Mouse (Mus musculus): ENCODE results near the gene Usp27x. TPM values are rescaled to one million over a fixed set of nuclear protein-coding genes. Genes with fewer than 3 reads are reported as not detected.

The Usp27x gene
- polyA plus RNA-seq, 2 experiments = 0.52 to 3.9 TPM

- H3K36me3 ChIP-seq (ENCODE audit: control insufficient read depth, insufficient read depth, low read length) = no peaks in the 10 kb centered on the region
- 16% methylated on average over 7 of the region's 7 CpGs for WGBS
- peak; percentile 45 for DNase-seq (ENCODE audit: low spot score)
These were observed 53.3 kb downstream of the Usp27x start for GRCm38 (mm10) chrX:7322288-7322687.

More at GRCm38 (mm10) chrX:7322288-7322687, 53.3 kb downstream of the Usp27x start:
- no peaks in the 10 kb centered on the region for H3K9me3 ChIP-seq (ENCODE audit: control insufficient read depth, low read length)
- H3K4me1 ChIP-seq (ENCODE audit: control insufficient read depth, insufficient read depth, low read length) = no peaks in the 10 kb centered on the region
- no peak for ATAC-seq (ENCODE audit: low FRiP score, low read depth)
- H3K4me2 ChIP-seq (replicated peaks; ENCODE audit: low read depth, low read length, severe bottlenecking) = no peak overlapping the region
- H3K27me3 ChIP-seq (ENCODE audit: control insufficient read depth, insufficient read depth, low read length) = no peaks in the 10 kb centered on the region
- no peak overlapping the region for H3K9ac ChIP-seq (ENCODE audit: low read depth, low read length, severe bottlenecking)
- H3K4me3 ChIP-seq (replicated peaks; ENCODE audit: low read length) = no peak overlapping the region
- TF ChIP-seq POLR2A (IDR thresholded peaks at IDR 0.05; ENCODE audit: borderline replicate concordance, extremely low read depth, insufficient read depth, insufficient read length) = no peak
- H3K27ac ChIP-seq (replicated peaks; ENCODE audit: low read depth, low read length) = no peak overlapping the region

Other genes with a start within 250 kb of the Usp27x start
- 29.3 and 31.7 TPM in 2 replicates for gene Clcn5, start 56.5 kb downstream of the Usp27x start, polyA plus RNA-seq (2012; rRNA removed)
- gene Clcn5, start 56.5 kb downstream of the Usp27x start, polyA plus RNA-seq (2014; fragmentation: Nextera tagmentation; extraction: Ambion mirVana) = 31.0 and 36.1 TPM in 2 replicates
- 0.03 and 0.04 TPM in 2 replicates for gene Foxp3, start 197.8 kb upstream of the Usp27x start, polyA plus RNA-seq (2012; rRNA removed)
- not detected in 2 replicates for gene Foxp3, start 197.8 kb upstream of the Usp27x start, polyA plus RNA-seq (2014; fragmentation: Nextera tagmentation; extraction: Ambion mirVana)
- gene Ppp1r3f, start 198.5 kb upstream of the Usp27x start, polyA plus RNA-seq (2012; rRNA removed) = 6.0 and 6.4 TPM in 2 replicates
- 1.4 and 1.5 TPM in 2 replicates for gene Ppp1r3f, start 198.5 kb upstream of the Usp27x start, polyA plus RNA-seq (2014; fragmentation: Nextera tagmentation; extraction: Ambion mirVana)
- 23.5 and 26.8 TPM in 2 replicates for gene Ccdc22, start 229.7 kb upstream of the Usp27x start, polyA plus RNA-seq (2012; rRNA removed)
- gene Ccdc22, start 229.7 kb upstream of the Usp27x start, polyA plus RNA-seq (2014; fragmentation: Nextera tagmentation; extraction: Ambion mirVana) = 27.1 and 27.2 TPM in 2 replicates
- gene Cacna1f, start 231.3 kb upstream of the Usp27x start, polyA plus RNA-seq (2012; rRNA removed) = 0.04 TPM in 1 of 2 replicates, not detected in the other
- gene Cacna1f, start 231.3 kb upstream of the Usp27x start, polyA plus RNA-seq (2014; fragmentation: Nextera tagmentation; extraction: Ambion mirVana) = 0.04 TPM in 2 replicates

All from limb, embryonic 14.5 days (tissue).